Comparison of ENCODE assay signal across 10 mouse cellular contexts in the genomic region with DNA sequence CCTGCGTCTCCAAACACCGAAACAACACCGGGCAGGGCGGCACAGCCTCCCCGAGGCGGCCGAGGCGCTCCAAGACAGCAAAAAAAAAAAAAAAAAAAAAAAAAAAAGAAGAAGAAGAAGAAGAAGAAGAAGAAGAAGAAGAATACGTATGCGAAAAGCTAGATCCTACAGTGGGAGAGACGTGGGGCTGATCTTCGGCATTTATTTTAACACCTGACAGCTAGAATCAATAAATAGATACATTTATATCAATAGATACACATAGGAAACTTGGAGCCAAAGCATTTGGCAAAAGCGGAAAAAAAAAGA. TPM values are rescaled to one million over a fixed set of nuclear protein-coding genes. Genes with fewer than 3 reads are reported as not detected.
DNase-seq lines count a peak whose midpoint lies in the region; ATAC-seq and TF ChIP-seq lines count a peak whose summit lies in the region.
"Had no signal": no experiment of that assay in that cellular context is flagged by ENCODE, and none has a peak within 500 bp of the region (broad histone marks: within the 10 kb centered on the region; RNA-seq: fewer than 3 reads in every experiment).

No protein-coding gene starts in this region.

- H3K4me1 ChIP-seq in heart, embryonic 15.5 days (replicated peaks) = peaks cover 37% of the 10 kb centered on the region
- peaks cover 10% of the 10 kb centered on the region in 2 experiments; a peak in 2 of 4 replicates for H3K4me1 ChIP-seq in ES-E14 (ENCODE audit: control insufficient read depth in 2 of 2, insufficient read depth in 2 of 2, low read length in 2 of 2, poor library complexity in 1 of 2)
- H3K4me1 ChIP-seq in forebrain, postnatal 0 days (ENCODE audit: insufficient read depth) = 0 out of 2 replicates have a peak, but pooled peaks cover 3% of the 10 kb centered on the region
- peaks cover 16% of the 10 kb centered on the region for H3K4me1 ChIP-seq in liver, postnatal 0 days (ENCODE audit: insufficient read depth)

- no peak for DNase-seq in heart, adult 18-20 months
- DNase-seq in ES-E14 (ENCODE audit: low read depth, low spot score) = no peak
- no peak for DNase-seq in forebrain, postnatal 0 days
- DNase-seq in liver, postnatal 0 days = no peak
- DNase-seq in adrenal gland, postnatal 10 days = no peak
- DNase-seq in c-Kit-positive CD71-positive TER-119-positive erythroid progenitor cells, embryonic 14.5 days (ENCODE audit: low spot score) = no peak
- no peak for DNase-seq in T-cell, adult 2 months (ENCODE audit: low spot score)

- H3K9ac ChIP-seq in heart, embryonic 15.5 days = peak overlapping the region; percentile 87
- peak overlapping the region; percentile 78 for H3K9ac ChIP-seq in ES-E14 (ENCODE audit: insufficient read depth, low read depth, low read length, poor library complexity, severe bottlenecking)
- peak overlapping the region; percentile 87 for H3K9ac ChIP-seq in forebrain, postnatal 0 days
- peak overlapping the region; percentile 98 for H3K9ac ChIP-seq in liver, postnatal 0 days (replicated peaks)

- in situ Hi-C loops in ES-E14 (cut with MboI; ENCODE audit: low sequenced_read_pairs in 2 of 2, unreplicated experiment in 2 of 2) = loop anchor here (10.0 to 25.0 kb wide), 4 partner anchors 324 to 1277 kb away; no protein-coding TSS in a partner anchor

- WGBS in heart, embryonic 15.5 days = under 1% methylated on average over 13 of the region's 13 CpGs
- WGBS in forebrain, postnatal 0 days = under 1% methylated on average over 13 of the region's 13 CpGs
- WGBS in liver, postnatal 0 days (ENCODE audit: insufficient replicate concordance) = under 1% methylated on average over 13 of the region's 13 CpGs

- H3K36me3 ChIP-seq in heart, embryonic 15.5 days = no peaks in the 10 kb centered on the region
- H3K36me3 ChIP-seq in ES-E14 (ENCODE audit: control insufficient read depth, insufficient read depth, low read length, poor library complexity, severe bottlenecking) = no peaks in the 10 kb centered on the region
- H3K36me3 ChIP-seq in forebrain, postnatal 0 days (ENCODE audit: insufficient read depth) = no peaks in the 10 kb centered on the region
- H3K36me3 ChIP-seq in liver, postnatal 0 days (replicated peaks; ENCODE audit: insufficient read depth, low read length) = no peaks in the 10 kb centered on the region
- H3K36me3 ChIP-seq: G1E had no signal

- no peak for ATAC-seq in heart, embryonic 15.5 days (replicated peaks; ENCODE audit: insufficient number of reproducible peaks, insufficient read depth, low FRiP score, low read depth)
- ATAC-seq in forebrain, postnatal 0 days = no peak
- no peak for ATAC-seq in liver, postnatal 0 days

- TF ChIP-seq CTCF in forebrain, postnatal 0 days (IDR thresholded peaks at IDR 0.05; ENCODE audit: low read depth) = no peak
- no peak for TF ChIP-seq CTCF in liver, postnatal 0 days (IDR thresholded peaks at IDR 0.05; ENCODE audit: low read depth)

- no peaks in the 10 kb centered on the region for H3K27me3 ChIP-seq in heart, embryonic 15.5 days
- no peaks in the 10 kb centered on the region; the same call in 1 of the 2 replicates for H3K27me3 ChIP-seq in forebrain, postnatal 0 days (ENCODE audit: insufficient read depth, low read length)
- H3K27me3 ChIP-seq in liver, postnatal 0 days (ENCODE audit: insufficient read depth, low read length) = no peaks in the 10 kb centered on the region

- peak overlapping the region; percentile 75 for H3K4me3 ChIP-seq in heart, embryonic 15.5 days
- H3K4me3 ChIP-seq in ES-E14 (ENCODE audit: insufficient read depth in 1 of 2, low read depth in 1 of 2, low read length in 2 of 2, poor library complexity in 1 of 2, severe bottlenecking in 1 of 2) = peak overlapping the region; percentile 71 to 97
- H3K4me3 ChIP-seq in forebrain, postnatal 0 days (ENCODE audit: low read depth, low read length) = peak overlapping the region; percentile 79
- peak overlapping the region; percentile 78 for H3K4me3 ChIP-seq in liver, postnatal 0 days (ENCODE audit: low read depth, low read length)

- no peak for TF ChIP-seq EP300 in liver, postnatal 0 days (IDR thresholded peaks at IDR 0.05; ENCODE audit: low read depth)

- H3K9me3 ChIP-seq in heart, embryonic 15.5 days (replicated peaks) = no peaks in the 10 kb centered on the region
- H3K9me3 ChIP-seq in ES-E14 (ENCODE audit: control insufficient read depth, insufficient read depth, low read depth, low read length) = no peaks in the 10 kb centered on the region
- no peaks in the 10 kb centered on the region for H3K9me3 ChIP-seq in forebrain, postnatal 0 days (ENCODE audit: low read length)
- no peaks in the 10 kb centered on the region for H3K9me3 ChIP-seq in liver, postnatal 0 days (ENCODE audit: low read length)

- peak overlapping the region; percentile 98 for H3K27ac ChIP-seq in heart, embryonic 15.5 days
- no peak overlapping the region for H3K27ac ChIP-seq in ES-E14 (ENCODE audit: insufficient read depth, low read depth, low read length, poor library complexity, severe bottlenecking)
- peak overlapping the region; percentile 100 for H3K27ac ChIP-seq in forebrain, postnatal 0 days (ENCODE audit: low read depth, low read length)
- H3K27ac ChIP-seq in liver, postnatal 0 days (ENCODE audit: low read depth) = peak overlapping the region; percentile 100

- H3K4me2 ChIP-seq in heart, embryonic 15.5 days = peak overlapping the region; percentile 93
- H3K4me2 ChIP-seq in forebrain, postnatal 0 days (ENCODE audit: low read depth) = peak overlapping the region; percentile 87
- peak overlapping the region; percentile 80 for H3K4me2 ChIP-seq in liver, postnatal 0 days (ENCODE audit: low read depth, low read length)

TF ChIP-seq in ES-E14, 5 proteins besides CTCF, POLR2A, EP300 and RAD21:
- TF ChIP-seq ZNF384 (IDR thresholded peaks at IDR 0.05; ENCODE audit: low read depth, low read length) (peak; percentile 73), CHD2 (IDR thresholded peaks at IDR 0.05; ENCODE audit: low read depth, low read length) (no peak)

RNA-seq across cellular contexts. Expression of gene Gm37419, which starts 0.2 kb away (rescaled TPM):
- not detected in 2 replicates for polyA plus RNA-seq in heart, embryonic 15.5 days (2015; fragmentation: Nextera tagmentation; extraction: Ambion mirVana)
- total RNA-seq in heart, adult 18-20 months (2021) = not detected
- total RNA-seq in ES-E14 (2012; rRNA removed) = not detected in 2 replicates
- total RNA-seq in forebrain, postnatal 0 days (2014; rRNA removed) = not detected in 2 replicates
- not detected in 2 replicates for polyA plus RNA-seq in forebrain, postnatal 0 days (2015; fragmentation: Nextera tagmentation; extraction: Ambion mirVana)
- not detected in 2 replicates for polyA plus RNA-seq in liver, postnatal 0 days (2015; fragmentation: Nextera tagmentation; extraction: Ambion mirVana)
- total RNA-seq in adrenal gland, postnatal 10 days (2021) = not detected
- total RNA-seq: common myeloid progenitor, adult 5-6 weeks; G1E had no signal
- polyA plus RNA-seq: G1E had no signal

RNA-seq across cellular contexts. Expression of gene Bcl6, which starts 0.5 kb away (rescaled TPM):
- 0.66 and 0.82 TPM in 2 replicates for polyA plus RNA-seq in heart, embryonic 15.5 days (2015; fragmentation: Nextera tagmentation; extraction: Ambion mirVana)
- 10 to 100 TPM; 21.2 to 24.4 TPM for total RNA-seq in heart, adult 18-20 months (2021)
- 1.1 and 1.5 TPM in 2 replicates for total RNA-seq in ES-E14 (2012; rRNA removed)
- total RNA-seq in forebrain, postnatal 0 days (2014; rRNA removed) = 7.5 and 9.2 TPM in 2 replicates
- polyA plus RNA-seq in forebrain, postnatal 0 days (2015; fragmentation: Nextera tagmentation; extraction: Ambion mirVana) = 0.69 and 0.92 TPM in 2 replicates
- 0.46 and 0.69 TPM in 2 replicates for polyA plus RNA-seq in liver, postnatal 0 days (2015; fragmentation: Nextera tagmentation; extraction: Ambion mirVana)
- 10 to 100 TPM; 46.6 to 53.6 TPM for total RNA-seq in adrenal gland, postnatal 10 days (2021)
- polyA plus RNA-seq: G1E had no signal

RNA-seq across cellular contexts. Expression of gene Rtp2, which starts 55.9 kb away (rescaled TPM):
- not detected in 2 replicates for polyA plus RNA-seq in heart, embryonic 15.5 days (2015; fragmentation: Nextera tagmentation; extraction: Ambion mirVana)
- not detected for total RNA-seq in heart, adult 18-20 months (2021)
- 0.18 TPM in 1 of 2 replicates, not detected in the other for total RNA-seq in ES-E14 (2012; rRNA removed)
- total RNA-seq in forebrain, postnatal 0 days (2014; rRNA removed) = 0.38 and 0.62 TPM in 2 replicates
- 0.24 and 0.36 TPM in 2 replicates for polyA plus RNA-seq in forebrain, postnatal 0 days (2015; fragmentation: Nextera tagmentation; extraction: Ambion mirVana)
- polyA plus RNA-seq in liver, postnatal 0 days (2015; fragmentation: Nextera tagmentation; extraction: Ambion mirVana) = not detected in 2 replicates
- not detected for total RNA-seq in adrenal gland, postnatal 10 days (2021)
- total RNA-seq: common myeloid progenitor, adult 5-6 weeks; G1E had no signal
- polyA plus RNA-seq: G1E had no signal
